Mouse (Mus musculus): ENCODE measurements at regions not wholly inside any gene's neighbourhood (a gene's known extent, or its start where the extent isn't known, plus 50 kb on each side); places are given as distances from the start of the nearest gene placed in this dataset.

DNA sequence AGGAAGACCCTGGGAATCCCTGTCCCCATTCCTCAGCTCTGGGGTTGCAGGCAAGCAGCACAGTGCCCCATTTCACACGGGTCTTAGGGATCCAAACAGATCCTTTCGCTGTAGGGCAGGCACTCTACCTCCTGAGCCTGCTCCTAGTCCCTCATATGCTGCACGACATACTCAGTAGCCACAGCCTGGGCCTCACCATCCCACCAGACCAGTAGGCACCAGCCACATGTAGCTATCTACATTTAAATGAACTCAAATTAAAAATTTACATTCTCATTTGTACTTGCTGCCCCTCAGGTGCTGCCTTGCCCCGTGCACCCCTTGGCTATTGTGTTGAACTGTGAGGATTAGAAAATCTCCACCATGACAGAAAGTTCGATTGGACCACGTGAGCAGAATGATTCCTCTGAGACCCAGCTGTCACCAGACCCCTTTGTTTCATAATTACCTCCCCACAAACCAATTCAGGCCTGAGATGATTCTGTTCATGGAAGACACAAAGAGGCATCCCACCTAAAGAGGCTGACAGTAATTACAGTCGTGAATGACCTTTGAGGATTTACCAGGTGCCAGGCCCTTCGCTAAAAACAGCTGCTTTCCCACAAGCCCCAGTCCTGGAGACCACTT lies 67.9 kb upstream of the Ctnnb1 start:
- Histone ChIP-seq H3K4me1 (ENCODE audit: control insufficient read depth, insufficient read depth, low read length) (peaks cover 16% of the 10 kb centered on the region), H3K9ac (ENCODE audit: low read depth, low read length) (no peak overlapping the region), H3K27me3 (ENCODE audit: control insufficient read depth, insufficient read depth, low read depth, low read length) (no peaks in the 10 kb centered on the region), H3K9me3 (replicated peaks; ENCODE audit: control insufficient read depth, low read length, poor library complexity, severe bottlenecking) (no peaks in the 10 kb centered on the region), H3K4me3 (ENCODE audit: low read depth, low read length) (no peak overlapping the region), H3K36me3 (ENCODE audit: control insufficient read depth, insufficient read depth, low read length) (no peaks in the 10 kb centered on the region), H3K4me2 (ENCODE audit: low read length) (no peak overlapping the region), H3K27ac (ENCODE audit: low read length) (no peak overlapping the region)
- ATAC-seq = no peak
- WGBS = 22% methylated on average over 8 of the region's 8 CpGs

DNA sequence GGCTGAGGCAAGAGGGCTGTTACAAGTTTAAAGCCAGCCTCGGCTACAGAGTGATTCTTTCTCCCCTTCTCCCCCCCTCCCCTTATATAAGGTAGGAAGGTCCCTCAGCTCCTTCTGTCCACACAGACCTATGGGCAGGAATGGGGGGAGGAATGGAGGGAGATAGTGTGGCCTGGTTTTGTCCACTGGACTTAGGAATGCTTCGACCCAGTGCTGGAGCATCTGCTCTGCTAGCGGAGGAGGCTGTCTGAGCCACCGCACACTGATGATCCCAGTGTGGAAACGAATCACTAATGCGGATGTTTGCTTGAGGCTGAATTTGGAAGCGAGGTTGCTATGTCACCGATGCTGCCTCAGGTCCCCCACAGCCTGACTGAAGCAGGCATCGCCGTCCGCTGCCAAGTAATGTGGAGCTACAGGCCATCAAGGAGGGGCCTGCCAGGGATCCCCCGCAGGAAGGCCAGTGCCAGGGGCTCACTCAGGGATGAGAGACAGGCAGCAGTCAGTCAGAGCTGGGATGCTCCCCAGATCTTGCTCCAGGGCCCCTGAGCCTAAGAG lies 67.1 kb upstream of the Ctnnb1 start:
- peak; percentile 53; the same call in 1 of the 2 replicates for ATAC-seq
- WGBS = 22% methylated on average over 12 of the region's 12 CpGs
- H3K9ac ChIP-seq (ENCODE audit: low read depth, low read length) = peak overlapping the region; percentile 38

DNA sequence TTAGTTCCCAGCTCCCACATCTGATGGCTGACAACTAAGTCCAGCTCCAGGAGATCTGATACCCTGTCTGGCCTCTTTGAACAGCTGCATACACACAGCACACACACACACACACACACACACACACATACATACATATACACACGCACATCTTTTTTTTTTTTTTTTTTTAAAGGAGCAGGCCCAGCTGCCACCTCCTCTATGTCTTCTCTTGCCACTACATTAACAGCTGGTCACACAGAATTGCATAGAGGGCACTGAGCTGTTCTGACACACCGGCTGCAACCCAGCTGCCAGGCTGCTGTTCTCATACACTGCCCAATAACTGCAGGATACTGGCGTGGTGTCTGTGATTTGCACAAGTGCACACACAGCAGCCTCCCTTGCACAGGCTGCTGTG lies 64.6 kb upstream of the Ctnnb1 start:
- H3K9ac ChIP-seq (ENCODE audit: low read depth, low read length) = no peak overlapping the region
- H3K4me2 ChIP-seq (ENCODE audit: low read length) = no peak overlapping the region
- H3K36me3 ChIP-seq (ENCODE audit: control insufficient read depth, insufficient read depth, low read length) = no peaks in the 10 kb centered on the region
- peaks cover 31% of the 10 kb centered on the region for H3K4me1 ChIP-seq (ENCODE audit: control insufficient read depth, insufficient read depth, low read length)
- 59% methylated on average over 3 of the region's 3 CpGs for WGBS
- H3K4me3 ChIP-seq (ENCODE audit: low read depth, low read length) = no peak overlapping the region
- ATAC-seq = no peak
- H3K27me3 ChIP-seq (ENCODE audit: control insufficient read depth, insufficient read depth, low read depth, low read length) = no peaks in the 10 kb centered on the region
- H3K9me3 ChIP-seq (replicated peaks; ENCODE audit: control insufficient read depth, low read length, poor library complexity, severe bottlenecking) = no peaks in the 10 kb centered on the region
- no peak overlapping the region for H3K27ac ChIP-seq (ENCODE audit: low read length)

More for the DNA sequence above, 67.1 kb upstream of the Ctnnb1 start:
- H3K4me2 ChIP-seq (ENCODE audit: low read length) = no peak overlapping the region
- peaks cover 22% of the 10 kb centered on the region for H3K4me1 ChIP-seq (ENCODE audit: control insufficient read depth, insufficient read depth, low read length)
- no peaks in the 10 kb centered on the region for H3K9me3 ChIP-seq (replicated peaks; ENCODE audit: control insufficient read depth, low read length, poor library complexity, severe bottlenecking)
- H3K27me3 ChIP-seq (ENCODE audit: control insufficient read depth, insufficient read depth, low read depth, low read length) = no peaks in the 10 kb centered on the region
- H3K27ac ChIP-seq (ENCODE audit: low read length) = peak overlapping the region; percentile 26; the same call in 1 of the 2 replicates
- H3K4me3 ChIP-seq (ENCODE audit: low read depth, low read length) = no peak overlapping the region
- H3K36me3 ChIP-seq (ENCODE audit: control insufficient read depth, insufficient read depth, low read length) = no peaks in the 10 kb centered on the region

DNA sequence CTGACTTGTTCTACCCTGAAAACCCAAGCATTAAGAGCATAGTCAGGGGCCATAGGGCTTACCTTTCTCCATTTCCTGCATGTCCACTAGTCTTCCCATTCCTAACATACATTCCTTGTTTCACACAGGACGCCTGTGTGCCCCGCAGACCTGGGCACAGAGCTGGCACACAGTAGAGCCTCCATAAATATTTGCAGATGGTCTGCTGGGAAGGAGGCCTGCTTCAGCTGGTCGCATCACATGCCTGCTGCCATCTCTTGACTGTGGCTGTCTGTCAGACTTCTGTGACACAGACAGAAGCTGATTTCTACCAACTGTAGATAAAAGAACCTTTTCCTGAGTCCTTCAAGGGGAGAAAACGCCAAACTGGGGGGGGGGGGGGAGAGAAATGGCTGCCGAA lies 62.8 kb upstream of the Ctnnb1 start:
- Histone ChIP-seq H3K4me1 (ENCODE audit: control insufficient read depth, insufficient read depth, low read length) (peaks cover 37% of the 10 kb centered on the region), H3K9ac (ENCODE audit: low read depth, low read length) (no peak overlapping the region; the same call in 1 of the 2 replicates), H3K9me3 (replicated peaks; ENCODE audit: control insufficient read depth, low read length, poor library complexity, severe bottlenecking) (no peaks in the 10 kb centered on the region), H3K36me3 (ENCODE audit: control insufficient read depth, insufficient read depth, low read length) (no peaks in the 10 kb centered on the region), H3K4me2 (ENCODE audit: low read length) (no peak overlapping the region), H3K4me3 (ENCODE audit: low read depth, low read length) (no peak overlapping the region), H3K27ac (ENCODE audit: low read length) (peak overlapping the region; percentile 51; the same call in 1 of the 2 replicates), H3K27me3 (ENCODE audit: control insufficient read depth, insufficient read depth, low read depth, low read length) (no peaks in the 10 kb centered on the region)
- WGBS = 60% methylated on average over 4 of the region's 5 CpGs
- no peak for ATAC-seq

DNA sequence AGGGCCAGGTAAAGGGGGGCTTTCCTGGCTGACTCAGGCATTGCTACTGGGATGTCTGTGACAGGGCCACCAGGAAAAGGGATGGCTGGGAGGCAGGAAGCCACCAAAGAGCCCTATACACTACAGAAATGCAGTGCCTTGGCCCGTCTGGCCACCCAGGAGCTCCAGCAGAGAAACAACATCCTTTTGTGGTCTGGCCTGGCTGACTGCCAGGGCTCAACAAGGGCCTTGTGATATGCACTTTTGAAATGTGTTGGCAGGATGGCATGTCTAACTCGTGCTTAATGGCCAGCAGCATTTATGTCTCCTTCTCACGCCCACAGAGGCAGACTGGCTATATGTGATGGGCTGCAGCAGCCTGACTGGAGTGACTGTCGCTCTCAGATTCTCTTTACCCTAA lies 62.3 kb upstream of the Ctnnb1 start:
- no peak overlapping the region; the same call in 1 of the 2 replicates for H3K9ac ChIP-seq (ENCODE audit: low read depth, low read length)
- ATAC-seq = peak; percentile 50
- H3K27me3 ChIP-seq (ENCODE audit: control insufficient read depth, insufficient read depth, low read depth, low read length) = no peaks in the 10 kb centered on the region
- no peaks in the 10 kb centered on the region for H3K9me3 ChIP-seq (replicated peaks; ENCODE audit: control insufficient read depth, low read length, poor library complexity, severe bottlenecking)
- H3K27ac ChIP-seq (ENCODE audit: low read length) = peak overlapping the region; percentile 51
- 28% methylated on average over 4 of the region's 4 CpGs for whole genome bisulfite sequencing
- H3K4me1 ChIP-seq (ENCODE audit: control insufficient read depth, insufficient read depth, low read length) = peaks cover 35% of the 10 kb centered on the region
- no peak overlapping the region for H3K4me2 ChIP-seq (ENCODE audit: low read length)
- no peak overlapping the region for H3K4me3 ChIP-seq (ENCODE audit: low read depth, low read length)
- H3K36me3 ChIP-seq (ENCODE audit: control insufficient read depth, insufficient read depth, low read length) = no peaks in the 10 kb centered on the region

DNA sequence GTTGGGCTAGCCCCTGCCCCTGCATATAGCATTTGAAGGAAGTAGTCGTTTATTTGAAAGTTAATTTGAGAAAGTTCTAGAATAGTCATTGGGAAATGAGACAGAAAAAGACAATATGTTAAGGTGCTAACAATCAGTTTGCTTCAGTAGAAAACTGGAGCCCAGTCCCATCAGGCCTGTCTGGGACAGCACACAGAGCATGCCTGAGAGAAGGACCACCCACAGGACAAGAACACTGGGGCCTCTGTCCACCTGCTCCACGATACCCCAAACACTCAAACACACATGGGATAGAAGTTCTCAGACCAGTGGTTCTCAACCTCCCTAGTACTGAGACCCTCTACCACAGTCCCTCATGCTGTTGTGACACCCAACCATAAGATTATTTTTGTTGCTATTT lies 61.2 kb upstream of the Ctnnb1 start:
- ATAC-seq = no peak
- Histone ChIP-seq H3K4me2 (ENCODE audit: low read length) (no peak overlapping the region), H3K9me3 (replicated peaks; ENCODE audit: control insufficient read depth, low read length, poor library complexity, severe bottlenecking) (no peaks in the 10 kb centered on the region), H3K4me3 (ENCODE audit: low read depth, low read length) (no peak overlapping the region), H3K36me3 (ENCODE audit: control insufficient read depth, insufficient read depth, low read length) (no peaks in the 10 kb centered on the region), H3K4me1 (ENCODE audit: control insufficient read depth, insufficient read depth, low read length) (peaks cover 29% of the 10 kb centered on the region), H3K27me3 (ENCODE audit: control insufficient read depth, insufficient read depth, low read depth, low read length) (no peaks in the 10 kb centered on the region), H3K27ac (ENCODE audit: low read length) (no peak overlapping the region), H3K9ac (ENCODE audit: low read depth, low read length) (no peak overlapping the region)
- 80% methylated on average over 2 of the region's 2 CpGs for WGBS

DNA sequence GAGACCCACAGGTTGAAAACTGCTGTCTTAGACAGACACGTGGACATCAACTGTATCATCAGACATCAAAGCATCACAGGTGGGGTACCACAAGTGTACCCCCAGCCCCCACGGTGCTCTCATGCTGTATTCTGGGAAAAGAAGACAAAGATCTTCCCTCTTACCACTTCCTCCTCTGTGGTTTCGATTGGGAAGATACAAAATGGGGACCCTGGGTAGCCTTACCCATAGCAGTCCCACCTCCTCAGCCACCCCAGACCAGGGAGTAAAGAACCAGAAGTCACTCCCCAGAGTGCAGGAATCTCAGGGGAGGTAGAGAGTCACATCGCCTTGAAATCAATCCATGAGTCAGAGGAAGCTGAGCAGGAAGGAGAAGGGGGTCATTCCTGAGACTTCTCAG lies 60.7 kb upstream of the Ctnnb1 start:
- Histone ChIP-seq H3K4me1 (ENCODE audit: control insufficient read depth, insufficient read depth, low read length) (peaks cover 29% of the 10 kb centered on the region), H3K9ac (ENCODE audit: low read depth, low read length) (no peak overlapping the region), H3K4me2 (ENCODE audit: low read length) (no peak overlapping the region), H3K9me3 (replicated peaks; ENCODE audit: control insufficient read depth, low read length, poor library complexity, severe bottlenecking) (no peaks in the 10 kb centered on the region), H3K4me3 (ENCODE audit: low read depth, low read length) (no peak overlapping the region), H3K36me3 (ENCODE audit: control insufficient read depth, insufficient read depth, low read length) (no peaks in the 10 kb centered on the region), H3K27ac (ENCODE audit: low read length) (no peak overlapping the region), H3K27me3 (ENCODE audit: control insufficient read depth, insufficient read depth, low read depth, low read length) (no peaks in the 10 kb centered on the region)
- no peak for ATAC-seq
- WGBS = 93% methylated on average over 4 of the region's 4 CpGs

DNA sequence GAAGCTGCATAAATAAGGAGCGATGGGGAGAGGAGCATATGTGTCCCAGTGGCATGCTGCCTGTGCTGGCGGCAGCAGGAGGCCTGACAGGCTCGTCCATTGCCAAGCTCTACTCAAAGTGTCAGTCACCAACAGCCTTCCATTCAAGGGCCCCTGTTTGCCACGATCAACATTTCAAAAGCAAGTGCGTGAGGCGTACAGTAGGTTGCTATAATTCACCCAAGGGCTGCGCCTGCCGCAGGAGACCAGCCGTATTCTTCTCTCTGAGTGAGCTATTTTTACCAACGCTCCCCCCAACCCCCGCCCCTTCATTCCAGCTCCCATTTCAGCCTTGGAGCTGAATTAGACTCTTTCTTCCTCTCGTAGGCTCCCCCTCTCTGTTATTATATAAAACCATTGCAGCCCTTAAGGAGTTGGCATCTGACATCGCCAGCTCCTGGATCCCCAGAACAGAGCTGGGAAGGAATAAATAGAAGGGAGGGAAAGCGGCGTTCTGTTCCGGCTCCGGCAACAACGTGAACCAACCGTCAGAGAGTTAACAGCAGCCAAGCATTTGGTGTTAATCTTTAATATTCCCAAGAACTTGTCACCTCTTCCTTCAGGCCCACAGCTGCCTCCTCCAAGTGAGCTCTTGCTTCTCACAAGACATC lies 59.5 kb upstream of the Ctnnb1 start:
- 23% methylated on average over 19 of the region's 19 CpGs for WGBS

DNA sequence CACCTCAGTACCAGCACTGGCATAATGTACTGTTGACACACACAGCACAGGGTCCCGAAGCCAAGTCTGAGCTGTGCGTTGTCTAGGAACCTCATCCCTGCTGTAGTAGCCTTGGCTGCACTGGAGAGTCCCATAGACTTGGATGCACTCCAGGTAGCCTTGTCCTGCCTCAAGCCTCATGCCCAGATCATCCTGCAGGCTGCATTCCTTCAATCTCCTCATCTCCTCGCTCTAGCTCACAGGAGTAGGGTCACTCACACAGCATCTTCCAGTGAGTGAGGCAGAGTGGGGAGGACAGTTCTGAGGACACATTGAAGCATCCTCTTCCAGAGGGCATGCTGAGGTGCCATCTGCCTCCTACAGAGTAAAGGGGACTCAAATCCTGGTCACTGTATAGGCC lies 55.7 kb upstream of the Ctnnb1 start:
- WGBS = 97% methylated on average over 3 of the region's 3 CpGs
- no peak overlapping the region for H3K4me3 ChIP-seq (ENCODE audit: low read depth, low read length)
- ATAC-seq = no peak
- H3K9me3 ChIP-seq (replicated peaks; ENCODE audit: control insufficient read depth, low read length, poor library complexity, severe bottlenecking) = no peaks in the 10 kb centered on the region
- H3K27ac ChIP-seq (ENCODE audit: low read length) = no peak overlapping the region
- peaks cover 19% of the 10 kb centered on the region for H3K4me1 ChIP-seq (ENCODE audit: control insufficient read depth, insufficient read depth, low read length)
- H3K4me2 ChIP-seq (ENCODE audit: low read length) = no peak overlapping the region
- H3K9ac ChIP-seq (ENCODE audit: low read depth, low read length) = no peak overlapping the region
- no peaks in the 10 kb centered on the region for H3K36me3 ChIP-seq (ENCODE audit: control insufficient read depth, insufficient read depth, low read length)
- no peaks in the 10 kb centered on the region for H3K27me3 ChIP-seq (ENCODE audit: control insufficient read depth, insufficient read depth, low read depth, low read length)

More for the DNA sequence above, 59.5 kb upstream of the Ctnnb1 start:
- Histone ChIP-seq H3K27me3 (ENCODE audit: control insufficient read depth, insufficient read depth, low read depth, low read length) (no peaks in the 10 kb centered on the region), H3K9ac (ENCODE audit: low read depth, low read length) (0 out of 2 replicates have a peak overlapping the region, but pooled peaks have one; percentile 36), H3K4me1 (ENCODE audit: control insufficient read depth, insufficient read depth, low read length) (peaks cover 29% of the 10 kb centered on the region), H3K9me3 (replicated peaks; ENCODE audit: control insufficient read depth, low read length, poor library complexity, severe bottlenecking) (no peaks in the 10 kb centered on the region), H3K27ac (ENCODE audit: low read length) (peak overlapping the region; percentile 60), H3K4me3 (ENCODE audit: low read depth, low read length) (no peak overlapping the region), H3K4me2 (ENCODE audit: low read length) (peak overlapping the region; percentile 21), H3K36me3 (ENCODE audit: control insufficient read depth, insufficient read depth, low read length) (no peaks in the 10 kb centered on the region)
- peak; percentile 61 for ATAC-seq
